Mouse (Mus musculus) heart, embryonic 14.5 days (tissue): ENCODE results near the gene Wfikkn2. TPM values are rescaled to one million over a fixed set of nuclear protein-coding genes. Genes with fewer than 3 reads are reported as not detected.
A peak's percentile ranks its signal among the peaks of the same experiment; 100 is the strongest.

Experiments
- ATAC-seq: fragments of 200-750 bp; cut with Nextera tagmentation; 2 replicates; pipeline ENCODE4 v1.8.0; 2017; ENCODE audit warnings: low read depth, moderate TSS enrichment; ENCODE audit not compliant: insufficient number of reproducible peaks, insufficient read depth, low FRiP score
- H3K27ac ChIP-seq, 2 experiments: fragments of 200-500 bp in 1 of 2; fragments of 300-500 bp in 1 of 2; sonication (generic) in 1 of 2; replicated peaks in 1 of 2; 2 replicates each; pipeline ENCODE4 v1.5.1; 2012 to 2014; ENCODE audit warnings: low read depth in 2 of 2, low read length in 2 of 2, control low read depth in 1 of 2, mild to moderate bottlenecking in 1 of 2, mixed read lengths in 1 of 2; ENCODE audit not compliant: control insufficient read depth in 1 of 2, insufficient read depth in 1 of 2
- H3K27me3 ChIP-seq: fragments of 300-500 bp; sonication (generic); 2 replicates; pipeline ENCODE4 v1.6.1; 2014; ENCODE audit warnings: mild to moderate bottlenecking, low read length, control low read depth; ENCODE audit not compliant: control insufficient read depth, insufficient read depth
- H3K36me3 ChIP-seq: fragments of 300-500 bp; sonication (generic); 2 replicates; pipeline ENCODE4 v1.6.1; 2014; ENCODE audit warnings: mild to moderate bottlenecking, control low read depth, low read length, mixed read lengths; ENCODE audit not compliant: control insufficient read depth, insufficient read depth
- H3K4me1 ChIP-seq, 2 experiments: fragments of 200-500 bp in 1 of 2; fragments of 300-500 bp in 1 of 2; sonication (generic) in 1 of 2; 2 replicates each; pipeline ENCODE4 v1.6.1; 2012 to 2014; ENCODE audit warnings: low read length in 2 of 2, control low read depth in 1 of 2, mixed read lengths in 1 of 2; ENCODE audit not compliant: control insufficient read depth in 2 of 2, insufficient read depth in 2 of 2
- H3K4me2 ChIP-seq: fragments of 300-500 bp; sonication (generic); 2 replicates; pipeline ENCODE4 v1.6.1; 2014; ENCODE audit warnings: mild to moderate bottlenecking, low read length
- H3K4me3 ChIP-seq, 2 experiments: fragments of 200-500 bp in 1 of 2; fragments of 300-500 bp in 1 of 2; sonication (generic) in 1 of 2; 2 replicates each; pipeline ENCODE4 v1.5.1; 2012 to 2014; ENCODE audit warnings: low read length in 2 of 2, mild to moderate bottlenecking in 2 of 2, control low read depth in 1 of 2, low read depth in 1 of 2, moderate library complexity in 1 of 2; ENCODE audit not compliant: control insufficient read depth in 1 of 2, insufficient read depth in 1 of 2
- H3K9ac ChIP-seq: fragments of 300-500 bp; sonication (generic); 2 replicates; pipeline ENCODE4 v1.6.1; 2014; ENCODE audit warnings: mild to moderate bottlenecking, low read length
- H3K9me3 ChIP-seq: fragments of 300-500 bp; sonication (generic); 2 replicates; pipeline ENCODE4 v1.6.1; 2016; ENCODE audit warnings: low read length, control low read depth; ENCODE audit not compliant: control insufficient read depth
- WGBS: fragments of 180-500 bp; shearing (Covaris S2); extraction: QIAGEN DNeasy Blood & Tissue Kit; methylation state at CpG from one replicate; pipeline ENCODE4 v1.1.7; 2014; 5-methylcytosine and 5-hydroxymethylcytosine counted together
- polyA plus RNA-seq: library from polyadenylated mRNA; unstranded; fragments of >200 nt; fragmentation: Nextera tagmentation; extraction: Ambion mirVana; gene quantifications from 2 replicates; pipeline ENCODE4 v1.2.1, GENCODE M21; 2014

Gene Wfikkn2
- polyA plus RNA-seq, 1 experiment from 2014 or later = 1.6 TPM

DNA sequence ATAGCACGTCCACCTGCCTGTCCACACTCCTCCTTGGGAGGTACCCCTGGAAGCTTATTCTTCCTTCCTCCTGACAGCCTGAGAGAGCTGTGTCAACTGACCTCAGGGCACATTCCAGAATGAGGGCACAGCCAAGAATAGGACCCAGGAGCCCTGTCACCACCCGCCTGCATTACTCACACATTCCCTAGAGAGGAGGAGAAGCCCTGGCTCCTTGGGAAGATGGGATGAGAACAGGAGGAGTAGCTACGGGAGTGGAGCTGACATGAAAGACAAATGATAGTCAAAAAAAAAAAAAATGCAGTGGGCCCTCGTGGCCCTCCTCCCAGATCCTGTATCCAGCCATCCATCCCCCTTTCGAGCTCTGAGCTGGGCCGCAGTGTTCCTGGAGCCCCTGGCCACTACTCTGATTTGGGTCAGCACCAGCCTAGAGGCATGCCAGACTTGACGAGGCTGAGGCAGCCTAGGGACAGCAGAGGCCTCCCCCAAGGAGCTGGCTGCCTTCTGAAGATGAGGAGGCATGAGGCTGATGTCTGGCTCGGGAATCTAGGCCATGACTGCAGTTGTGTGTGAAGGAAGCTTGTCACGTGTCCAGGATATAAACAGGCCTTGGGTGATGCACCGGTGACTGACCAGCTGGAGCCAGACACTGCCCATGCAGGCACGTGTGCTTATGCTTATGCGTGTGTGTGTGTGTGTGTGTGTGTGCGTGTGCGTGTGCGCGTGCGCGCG is 13.8 kb downstream of the Wfikkn2 start:
- ATAC-seq = peak; percentile 53; the same call in 1 of the 2 replicates
- Histone ChIP-seq H3K27me3 (no peaks in the 10 kb centered on the region), H3K4me2 (no peak overlapping the region), H3K4me3 (no peak overlapping the region), H3K9me3 (no peaks in the 10 kb centered on the region), H3K9ac (peak overlapping the region; percentile 45), H3K27ac (peak overlapping the region; percentile 83 to 88), H3K4me1 (peaks cover 41 to 48% of the 10 kb centered on the region in 2 experiments), H3K36me3 (no peaks in the 10 kb centered on the region)
- 54% methylated on average over 19 of the region's 19 CpGs for WGBS

DNA sequence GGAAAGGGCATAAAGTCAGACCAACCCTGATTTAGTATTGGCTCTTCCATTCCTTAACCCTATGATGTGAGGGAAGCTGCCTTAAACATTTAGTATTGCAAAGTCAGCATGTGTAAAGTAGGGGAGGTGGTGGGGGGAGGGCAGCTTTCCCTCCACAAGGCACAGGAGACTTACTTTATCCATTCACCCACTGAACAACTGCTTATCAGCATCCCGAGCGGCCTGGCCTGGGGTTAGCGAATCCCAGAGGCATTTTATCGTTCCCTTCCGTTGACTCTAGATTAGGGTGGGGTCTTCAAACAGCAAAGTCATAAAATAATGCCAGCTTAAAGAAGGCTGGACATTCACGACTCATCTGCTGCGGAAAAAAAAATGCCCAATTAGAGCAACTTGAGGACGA is 15.6 kb downstream of the Wfikkn2 start:
- no peaks in the 10 kb centered on the region for H3K9me3 ChIP-seq
- H3K27me3 ChIP-seq = no peaks in the 10 kb centered on the region
- H3K4me2 ChIP-seq = no peak overlapping the region
- peak overlapping the region; percentile 65 to 88 for H3K27ac ChIP-seq
- H3K9ac ChIP-seq = peak overlapping the region; percentile 23
- no peaks in the 10 kb centered on the region for H3K36me3 ChIP-seq
- ATAC-seq = no peak
- H3K4me3 ChIP-seq = no peak overlapping the region
- 16% methylated on average over 8 of the region's 8 CpGs for WGBS
- H3K4me1 ChIP-seq = peaks cover 48 to 54% of the 10 kb centered on the region in 2 experiments

GRCm38 (mm10) chr11:94229207-94229960 is 16.4 kb downstream of the Wfikkn2 start:
- Histone ChIP-seq H3K4me3 (no peak overlapping the region), H3K9ac (peak overlapping the region; percentile 23; the same call in 1 of the 2 replicates), H3K27me3 (no peaks in the 10 kb centered on the region), H3K9me3 (no peaks in the 10 kb centered on the region), H3K4me1 (peaks cover 48 to 54% of the 10 kb centered on the region in 2 experiments), H3K4me2 (0 out of 2 replicates have a peak overlapping the region, but pooled peaks have one; percentile 7), H3K27ac (peak overlapping the region; percentile 65 to 88), H3K36me3 (no peaks in the 10 kb centered on the region)
- ATAC-seq = 0 out of 2 replicates have a peak, but pooled peaks have one; percentile 42
- 47% methylated on average over 5 of the region's 5 CpGs for WGBS

DNA sequence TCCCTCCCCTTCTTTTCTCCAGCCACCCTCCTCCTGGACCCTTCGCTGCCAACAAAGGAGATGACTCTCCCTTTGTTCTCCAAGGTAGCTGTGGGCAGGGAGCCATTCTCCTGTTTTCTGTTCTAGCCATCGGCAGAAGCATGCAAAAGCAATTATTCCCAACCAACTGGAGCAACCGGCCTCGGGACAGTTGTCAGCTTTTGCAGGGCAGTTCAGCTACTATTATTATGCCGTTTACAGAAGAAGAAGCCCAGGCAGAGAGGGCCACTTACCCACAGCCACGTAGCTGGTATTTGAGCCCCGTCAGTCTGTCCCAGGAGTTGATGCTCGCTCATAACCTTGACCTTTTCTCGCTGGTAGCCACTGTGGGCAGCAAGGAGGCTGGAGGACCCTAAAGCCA is 17.4 kb downstream of the Wfikkn2 start:
- Histone ChIP-seq H3K27ac (peak overlapping the region in 1 of 2 experiments; percentile 88; a peak in 1 of 4 replicates), H3K27me3 (no peaks in the 10 kb centered on the region), H3K4me2 (no peak overlapping the region), H3K9ac (no peak overlapping the region), H3K36me3 (no peaks in the 10 kb centered on the region), H3K4me1 (peaks cover 44 to 50% of the 10 kb centered on the region in 2 experiments), H3K9me3 (no peaks in the 10 kb centered on the region), H3K4me3 (no peak overlapping the region)
- ATAC-seq = no peak
- 52% methylated on average over 9 of the region's 9 CpGs for WGBS

GRCm38 (mm10) chr11:94225985-94226384 is 19.8 kb downstream of the Wfikkn2 start:
- no peaks in the 10 kb centered on the region for H3K9me3 ChIP-seq
- H3K9ac ChIP-seq = no peak overlapping the region
- no peak overlapping the region for H3K4me3 ChIP-seq
- H3K4me2 ChIP-seq = peak overlapping the region; percentile 38
- H3K27ac ChIP-seq = peak overlapping the region; percentile 51 to 53; a peak in 2 of 4 replicates
- ATAC-seq = no peak
- no peaks in the 10 kb centered on the region for H3K27me3 ChIP-seq
- H3K4me1 ChIP-seq = peaks cover 29 to 32% of the 10 kb centered on the region in 2 experiments
- 16% methylated on average over 7 of the region's 7 CpGs for WGBS
- H3K36me3 ChIP-seq = no peaks in the 10 kb centered on the region

- Histone ChIP-seq H3K4me2 (no peak overlapping the region), H3K9me3 (no peaks in the 10 kb centered on the region), H3K4me1 (peaks cover 9 to 10% of the 10 kb centered on the region in 2 experiments), H3K36me3 (no peaks in the 10 kb centered on the region), H3K27ac (no peak overlapping the region), H3K27me3 (no peaks in the 10 kb centered on the region), H3K9ac (no peak overlapping the region), H3K4me3 (no peak overlapping the region)
- 59% methylated on average over 9 of the region's 9 CpGs for WGBS
- no peak for ATAC-seq
Measured at GRCm38 (mm10) chr11:94223531-94223930, 22.3 kb downstream of the Wfikkn2 start.

GRCm38 (mm10) chr11:94221257-94221656 is 24.5 kb downstream of the Wfikkn2 start:
- Histone ChIP-seq H3K4me1 (peaks cover 2 to 4% of the 10 kb centered on the region in 2 experiments; a peak in 3 of 4 replicates), H3K27ac (no peak overlapping the region), H3K4me2 (no peak overlapping the region), H3K4me3 (no peak overlapping the region), H3K27me3 (no peaks in the 10 kb centered on the region), H3K9ac (no peak overlapping the region), H3K9me3 (no peaks in the 10 kb centered on the region), H3K36me3 (no peaks in the 10 kb centered on the region)
- WGBS = 85% methylated on average over 7 of the region's 7 CpGs
- no peak for ATAC-seq
